Mouse (Mus musculus) ES-Bruce4 (cell line): ENCODE data around the gene Mrpl14.

Source experiments
- CTCF ChIP-seq: IDR thresholded peaks from one replicate; pipeline ENCODE4 v1.8.1; 2011; ENCODE audit warnings: low read depth, low read length
- EP300 ChIP-seq: IDR thresholded peaks from 2 replicates; pipeline ENCODE4 v1.6.1; 2011; ENCODE audit warnings: low read depth, low read length; ENCODE audit not compliant: insufficient read depth

- TF ChIP-seq CTCF (peak; percentile 94), EP300 (no peak)
Observed at GRCm38 (mm10) chr17:45655820-45656219, 30.3 kb upstream of the Mrpl14 start.
